Mouse (Mus musculus) bone marrow, adult 2 months (tissue): ENCODE data around the gene Orai3.

Experiments used
- CTCF ChIP-seq: fragments of 200-500 bp; IDR thresholded peaks from 2 replicates; pipeline ENCODE4 v1.5.1; 2011; ENCODE audit warnings: low read length, control low read depth; ENCODE audit not compliant: control insufficient read depth, insufficient read depth
- POLR2A ChIP-seq: fragments of 200-500 bp; IDR thresholded peaks from 2 replicates; pipeline ENCODE4 v1.6.1; 2011; ENCODE audit warnings: low read depth, mild to moderate bottlenecking, control low read depth, low read length, borderline replicate concordance; ENCODE audit not compliant: control insufficient read depth

DNA sequence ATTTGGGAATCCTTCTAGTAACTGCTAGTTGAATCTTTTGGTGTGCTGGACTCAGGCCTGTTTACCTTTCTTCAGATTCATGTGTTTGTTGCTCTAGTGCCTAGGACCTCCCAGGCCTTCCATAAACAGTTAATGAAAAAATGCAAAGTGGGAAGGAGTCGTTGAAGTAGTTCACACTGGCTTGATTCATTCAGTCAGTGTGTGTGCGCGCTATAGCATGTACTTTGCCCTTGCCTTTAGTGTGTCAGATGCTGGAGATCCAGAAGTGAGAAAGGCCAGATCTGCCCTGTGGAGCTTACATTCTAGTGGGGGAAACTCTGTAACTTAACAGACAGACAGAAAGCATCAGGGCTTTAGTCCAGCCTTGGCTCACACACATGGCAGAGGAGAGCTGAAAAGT lies 9.1 kb upstream of the Orai3 start:
- TF ChIP-seq CTCF (no peak), POLR2A (no peak)
